ENCODE assay signal across 9 mouse cellular contexts in genomic region chr11:107795384-107796035, GRCm38 (mm10). TPM values are rescaled to one million over a fixed set of nuclear protein-coding genes. Genes with fewer than 3 reads are reported as not detected.
DNase-seq lines count a peak whose midpoint lies in the region; ATAC-seq lines count a peak whose summit lies in the region.
"Had no signal": no experiment of that assay in that cellular context is flagged by ENCODE, and none has a peak within 500 bp of the region (broad histone marks: within the 10 kb centered on the region; RNA-seq: fewer than 3 reads in every experiment).

No protein-coding gene starts in this region.

- no peak for DNase-seq in limb, embryonic 11.5 days (ENCODE audit: low spot score)
- DNase-seq in limb, embryonic 10.5 days (ENCODE audit: low spot score): no peak
- DNase-seq in kidney, adult 8-10 months: peak; percentile 38 to 41
- no peak for DNase-seq in frontal cortex, postnatal 14 days (ENCODE audit: low spot score in 2 of 2)
- DNase-seq in Muller cell, postnatal 12 days (ENCODE audit: inconsistent ontology term): no peak

- H3K36me3 ChIP-seq in limb, embryonic 11.5 days (ENCODE audit: control insufficient read depth, insufficient read depth, low read length): no peaks in the 10 kb centered on the region
- no peaks in the 10 kb centered on the region for H3K36me3 ChIP-seq in limb, embryonic 10.5 days
- H3K36me3 ChIP-seq in embryonic facial prominence, embryonic 15.5 days: no peaks in the 10 kb centered on the region
- peaks cover 4% of the 10 kb centered on the region; the same call in 1 of the 2 replicates for H3K36me3 ChIP-seq in neural tube, embryonic 12.5 days

- H3K27me3 ChIP-seq in limb, embryonic 11.5 days (ENCODE audit: control insufficient read depth, insufficient read depth, low read length): peaks cover 58% of the 10 kb centered on the region
- H3K27me3 ChIP-seq in limb, embryonic 10.5 days (ENCODE audit: low read depth, poor library complexity, severe bottlenecking): peaks cover 100% of the 10 kb centered on the region
- peaks cover 53% of the 10 kb centered on the region for H3K27me3 ChIP-seq in embryonic facial prominence, embryonic 15.5 days
- H3K27me3 ChIP-seq in neural tube, embryonic 12.5 days (replicated peaks): peaks cover 14% of the 10 kb centered on the region

- no peaks in the 10 kb centered on the region for H3K9me3 ChIP-seq in limb, embryonic 11.5 days (ENCODE audit: control insufficient read depth, low read length)
- no peaks in the 10 kb centered on the region for H3K9me3 ChIP-seq in limb, embryonic 10.5 days (replicated peaks)
- H3K9me3 ChIP-seq in embryonic facial prominence, embryonic 15.5 days (replicated peaks): no peaks in the 10 kb centered on the region
- H3K9me3 ChIP-seq in neural tube, embryonic 12.5 days: no peaks in the 10 kb centered on the region

- no peak overlapping the region for H3K9ac ChIP-seq in limb, embryonic 11.5 days (ENCODE audit: low read length)
- no peak overlapping the region for H3K9ac ChIP-seq in embryonic facial prominence, embryonic 15.5 days
- H3K9ac ChIP-seq in neural tube, embryonic 12.5 days: peak overlapping the region; percentile 79; the same call in 1 of the 2 replicates

- H3K4me3 ChIP-seq in limb, embryonic 11.5 days (ENCODE audit: low read depth, low read length): no peak overlapping the region
- no peak overlapping the region for H3K4me3 ChIP-seq in limb, embryonic 10.5 days
- H3K4me3 ChIP-seq in embryonic facial prominence, embryonic 15.5 days (replicated peaks): peak overlapping the region; percentile 66; the same call in 1 of the 2 replicates
- H3K4me3 ChIP-seq in neural tube, embryonic 12.5 days: peak overlapping the region; percentile 79; the same call in 1 of the 2 replicates

- H3K4me2 ChIP-seq in limb, embryonic 11.5 days (ENCODE audit: low read depth, severe bottlenecking): 0 out of 2 replicates have a peak overlapping the region, but pooled peaks have one; percentile 87
- peak overlapping the region; percentile 99 for H3K4me2 ChIP-seq in embryonic facial prominence, embryonic 15.5 days (replicated peaks)
- peak overlapping the region; percentile 78 for H3K4me2 ChIP-seq in neural tube, embryonic 12.5 days (replicated peaks)

- no peak overlapping the region for H3K27ac ChIP-seq in limb, embryonic 11.5 days (replicated peaks; ENCODE audit: low read depth, low read length)
- no peak overlapping the region for H3K27ac ChIP-seq in limb, embryonic 10.5 days
- H3K27ac ChIP-seq in embryonic facial prominence, embryonic 15.5 days (replicated peaks): no peak overlapping the region
- no peak overlapping the region for H3K27ac ChIP-seq in neural tube, embryonic 12.5 days

- no peak for ATAC-seq in limb, embryonic 11.5 days (ENCODE audit: insufficient number of reproducible peaks, low FRiP score, low TSS enrichment, low read depth)
- ATAC-seq in embryonic facial prominence, embryonic 15.5 days (ENCODE audit: insufficient number of reproducible peaks, low FRiP score, low TSS enrichment, low read depth): no peak
- no peak for ATAC-seq in neural tube, embryonic 12.5 days (ENCODE audit: low FRiP score, low read depth)
- ATAC-seq in megakaryocyte progenitor cell, adult 5-6 weeks (replicated peaks; ENCODE audit: poor library complexity): no peak
- ATAC-seq: inflammation-experienced regulatory T-cells, adult 6 months had no signal

- peaks cover 7% of the 10 kb centered on the region; the same call in 1 of the 2 replicates for H3K4me1 ChIP-seq in limb, embryonic 11.5 days (ENCODE audit: control insufficient read depth, insufficient read depth, low read length)
- peaks cover 42% of the 10 kb centered on the region for H3K4me1 ChIP-seq in limb, embryonic 10.5 days
- H3K4me1 ChIP-seq in embryonic facial prominence, embryonic 15.5 days: peaks cover 33% of the 10 kb centered on the region
- H3K4me1 ChIP-seq in neural tube, embryonic 12.5 days: peaks cover 58% of the 10 kb centered on the region

- 3% methylated on average over 9 of the region's 9 CpGs for WGBS in limb, embryonic 11.5 days
- 7% methylated on average over 9 of the region's 9 CpGs for WGBS in limb, embryonic 10.5 days
- WGBS in embryonic facial prominence, embryonic 15.5 days: 4% methylated on average over 9 of the region's 9 CpGs
- 2% methylated on average over 9 of the region's 9 CpGs for WGBS in neural tube, embryonic 12.5 days

RNA-seq across cellular contexts. Expression of gene Cacng4, which starts 1.2 kb away (rescaled TPM):
- polyA plus RNA-seq in limb, embryonic 11.5 days (2014; fragmentation: Nextera tagmentation; extraction: Ambion mirVana): 2.7 and 4.0 TPM in 2 replicates
- 0.41 and 1.1 TPM in 2 replicates for polyA plus RNA-seq in limb, embryonic 10.5 days (2016; fragmentation: Nextera tagmentation; extraction: Ambion mirVana)
- polyA plus RNA-seq in embryonic facial prominence, embryonic 15.5 days (2015; fragmentation: Nextera tagmentation; extraction: Ambion mirVana): 3.7 and 3.8 TPM in 2 replicates
- 46.5 and 48.3 TPM in 2 replicates for polyA plus RNA-seq in neural tube, embryonic 12.5 days (2016; fragmentation: Nextera tagmentation; extraction: Ambion mirVana)
- not detected in 2 replicates for total RNA-seq in megakaryocyte progenitor cell, adult 5-6 weeks (2015)
- total RNA-seq in megakaryocyte progenitor cell, adult 5-6 weeks (2017): not detected in 2 replicates
- polyA plus RNA-seq: inflammation-experienced regulatory T-cells, adult 6 months had no signal

Comparison
In these comparisons a context has a peak if more than half of its experiments do, and no peak if none do; other contexts are left out.
1. DNase-seq: peak in kidney, adult 8-10 months (2 of 2); none in limb, embryonic 11.5 days (single experiment), limb, embryonic 10.5 days (single experiment), frontal cortex, postnatal 14 days (0 of 2) and Muller cell, postnatal 12 days (single experiment).
2. H3K4me3 ChIP-seq: peak in embryonic facial prominence, embryonic 15.5 days (single experiment) and neural tube, embryonic 12.5 days (single experiment); none in limb, embryonic 11.5 days (single experiment) and limb, embryonic 10.5 days (single experiment).
3. Peak in every context shown above with its lines, with median percentiles within 50 percentile points of each other: H3K4me2 ChIP-seq.